Mouse (Mus musculus): ENCODE measurements at regions not wholly inside any gene's neighbourhood (a gene's known extent, or its start where the extent isn't known, plus 50 kb on each side); places are given as distances from the start of the nearest gene placed in this dataset.

DNA sequence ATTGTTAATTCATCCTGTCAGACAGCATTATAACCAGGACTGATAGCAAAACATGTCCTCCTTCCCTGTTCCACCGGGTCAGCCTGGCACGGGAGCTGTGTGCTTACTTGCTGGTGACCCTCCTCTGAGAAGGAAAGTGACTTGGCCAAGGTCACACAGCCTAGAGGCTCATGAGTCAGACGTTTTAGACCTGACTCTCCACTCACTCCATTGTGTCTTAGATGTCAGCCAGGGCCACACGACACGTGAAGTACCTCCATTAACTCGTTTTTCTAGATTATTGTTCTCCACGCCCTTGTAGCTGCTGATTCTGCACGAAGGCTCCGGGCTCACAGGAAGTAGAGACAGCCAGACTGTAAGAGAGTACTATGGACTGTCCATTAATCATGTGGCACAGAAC is 340.8 kb downstream of the Diras2 start:
- no peak for ATAC-seq (ENCODE audit: low read depth)
- Histone ChIP-seq H3K4me2 (ENCODE audit: low read depth, low read length) (no peak overlapping the region), H3K4me3 (ENCODE audit: low read depth, low read length) (no peak overlapping the region), H3K9ac (ENCODE audit: low read depth, low read length) (no peak overlapping the region), H3K36me3 (ENCODE audit: control insufficient read depth, insufficient read depth) (no peaks in the 10 kb centered on the region), H3K27ac (ENCODE audit: low read length) (no peak overlapping the region), H3K27me3 (ENCODE audit: control insufficient read depth, insufficient read depth, low read depth, low read length) (no peaks in the 10 kb centered on the region), H3K4me1 (ENCODE audit: control insufficient read depth, low read depth, low read length) (no peaks in the 10 kb centered on the region; the same call in 1 of the 2 replicates), H3K9me3 (replicated peaks; ENCODE audit: control insufficient read depth, low read length) (no peaks in the 10 kb centered on the region)
- WGBS (ENCODE audit: insufficient replicate concordance): 51% methylated on average over 9 of the region's 9 CpGs

- no peaks in the 10 kb centered on the region; the same call in 1 of the 2 replicates for H3K4me1 ChIP-seq (ENCODE audit: control insufficient read depth, low read depth, low read length)
- no peak overlapping the region for H3K9ac ChIP-seq (ENCODE audit: low read depth, low read length)
- H3K36me3 ChIP-seq (ENCODE audit: control insufficient read depth, insufficient read depth): no peaks in the 10 kb centered on the region
- no peaks in the 10 kb centered on the region for H3K27me3 ChIP-seq (ENCODE audit: control insufficient read depth, insufficient read depth, low read depth, low read length)
- no peak overlapping the region for H3K4me2 ChIP-seq (ENCODE audit: low read depth, low read length)
- 63% methylated on average over 15 of the region's 15 CpGs for WGBS (ENCODE audit: insufficient replicate concordance)
- H3K9me3 ChIP-seq (replicated peaks; ENCODE audit: control insufficient read depth, low read length): no peaks in the 10 kb centered on the region
- no peak for ATAC-seq (ENCODE audit: low read depth)
- H3K4me3 ChIP-seq (ENCODE audit: low read depth, low read length): no peak overlapping the region
- no peak overlapping the region for H3K27ac ChIP-seq (ENCODE audit: low read length)
Measured at GRCm38 (mm10) chr13:52190848-52191590, 340.1 kb downstream of the Diras2 start.

DNA sequence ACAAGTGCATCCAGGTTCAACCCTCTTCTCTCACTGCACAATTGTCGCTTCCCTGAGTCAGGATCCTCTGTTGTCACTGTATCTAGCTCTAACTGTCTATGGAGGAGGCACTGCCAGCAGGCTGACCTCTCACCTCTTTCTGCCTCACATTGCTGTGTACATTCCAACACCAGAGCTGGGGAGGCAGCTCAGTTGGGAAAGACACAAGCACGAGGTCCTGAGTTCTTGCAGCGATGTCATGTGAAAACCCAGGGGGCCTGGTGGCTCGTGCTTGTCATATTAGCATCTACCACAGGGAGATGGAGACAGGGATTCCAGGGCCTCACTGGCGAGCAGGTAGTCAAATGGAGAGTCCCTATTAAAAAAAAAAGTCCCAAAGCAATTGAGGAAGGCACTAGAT is 334.2 kb downstream of the Diras2 start:
- peak; percentile 76 for ATAC-seq (ENCODE audit: low read depth)
- Histone ChIP-seq H3K4me3 (ENCODE audit: low read depth, low read length) (no peak overlapping the region), H3K4me1 (ENCODE audit: control insufficient read depth, low read depth, low read length) (no peaks in the 10 kb centered on the region), H3K9ac (ENCODE audit: low read depth, low read length) (no peak overlapping the region), H3K36me3 (ENCODE audit: control insufficient read depth, insufficient read depth) (no peaks in the 10 kb centered on the region), H3K27ac (ENCODE audit: low read length) (no peak overlapping the region), H3K9me3 (replicated peaks; ENCODE audit: control insufficient read depth, low read length) (no peaks in the 10 kb centered on the region), H3K27me3 (ENCODE audit: control insufficient read depth, insufficient read depth, low read depth, low read length) (no peaks in the 10 kb centered on the region), H3K4me2 (ENCODE audit: low read depth, low read length) (no peak overlapping the region)
- WGBS (ENCODE audit: insufficient replicate concordance): 38% methylated on average over 5 of the region's 5 CpGs

GRCm38 (mm10) chr13:52198649-52199348 is 332.3 kb downstream of the Diras2 start:
- H3K27ac ChIP-seq (ENCODE audit: low read length): no peak overlapping the region
- WGBS (ENCODE audit: insufficient replicate concordance): 69% methylated on average over 7 of the region's 7 CpGs
- no peaks in the 10 kb centered on the region for H3K4me1 ChIP-seq (ENCODE audit: control insufficient read depth, low read depth, low read length)
- no peaks in the 10 kb centered on the region for H3K9me3 ChIP-seq (replicated peaks; ENCODE audit: control insufficient read depth, low read length)
- H3K27me3 ChIP-seq (ENCODE audit: control insufficient read depth, insufficient read depth, low read depth, low read length): no peaks in the 10 kb centered on the region
- no peak overlapping the region for H3K9ac ChIP-seq (ENCODE audit: low read depth, low read length)
- no peak overlapping the region for H3K4me2 ChIP-seq (ENCODE audit: low read depth, low read length)
- no peaks in the 10 kb centered on the region for H3K36me3 ChIP-seq (ENCODE audit: control insufficient read depth, insufficient read depth)
- H3K4me3 ChIP-seq (ENCODE audit: low read depth, low read length): no peak overlapping the region
- ATAC-seq (ENCODE audit: low read depth): no peak

DNA sequence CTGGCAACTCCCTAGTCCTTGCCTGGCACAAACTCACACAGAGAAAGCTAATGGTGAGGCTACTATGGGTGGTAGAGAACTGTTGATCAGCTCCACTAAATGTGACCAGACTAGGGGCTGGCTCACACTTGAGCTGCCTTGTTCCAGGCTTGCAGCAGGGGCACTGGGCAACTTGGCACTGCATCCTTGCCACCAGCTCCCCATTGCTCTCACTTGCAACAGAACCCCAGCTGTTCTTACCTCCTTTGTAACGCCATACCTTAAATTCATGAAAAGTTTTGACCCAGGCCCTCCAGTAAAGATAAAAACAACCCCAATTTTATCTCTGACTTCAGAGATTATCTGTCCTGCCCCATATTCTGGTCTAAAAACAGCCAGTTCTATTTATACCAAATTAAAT is 328.7 kb downstream of the Diras2 start:
- Histone ChIP-seq H3K27me3 (ENCODE audit: control insufficient read depth, insufficient read depth, low read depth, low read length) (no peaks in the 10 kb centered on the region), H3K27ac (ENCODE audit: low read length) (no peak overlapping the region), H3K36me3 (ENCODE audit: control insufficient read depth, insufficient read depth) (no peaks in the 10 kb centered on the region), H3K4me1 (ENCODE audit: control insufficient read depth, low read depth, low read length) (no peaks in the 10 kb centered on the region), H3K4me2 (ENCODE audit: low read depth, low read length) (no peak overlapping the region), H3K9ac (ENCODE audit: low read depth, low read length) (no peak overlapping the region), H3K9me3 (replicated peaks; ENCODE audit: control insufficient read depth, low read length) (no peaks in the 10 kb centered on the region), H3K4me3 (ENCODE audit: low read depth, low read length) (no peak overlapping the region)
- no peak for ATAC-seq (ENCODE audit: low read depth)
- 36% methylated on average over 1 of the region's 1 CpGs for WGBS (ENCODE audit: insufficient replicate concordance)

DNA sequence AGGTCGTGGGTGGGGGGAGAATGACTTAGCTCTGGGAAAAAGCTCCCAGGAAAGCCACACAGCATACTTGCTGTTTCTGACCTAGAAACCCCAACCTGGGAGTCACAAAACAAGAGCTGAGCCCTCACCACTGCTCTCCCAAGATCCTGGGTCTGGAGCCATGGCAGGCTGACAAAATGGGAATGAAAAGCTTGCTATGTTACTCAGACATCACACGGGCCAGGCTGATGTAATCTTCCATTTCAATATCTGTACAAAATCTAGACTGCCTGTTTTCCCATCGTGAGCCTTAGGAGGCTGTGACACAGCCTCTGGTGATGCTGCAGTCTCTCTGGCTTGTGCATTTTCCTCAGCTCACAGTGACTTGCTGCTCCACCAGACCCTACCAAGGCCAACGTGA is 325.1 kb downstream of the Diras2 start:
- Histone ChIP-seq H3K27me3 (ENCODE audit: control insufficient read depth, insufficient read depth, low read depth, low read length) (no peaks in the 10 kb centered on the region), H3K9me3 (replicated peaks; ENCODE audit: control insufficient read depth, low read length) (no peaks in the 10 kb centered on the region), H3K4me3 (ENCODE audit: low read depth, low read length) (no peak overlapping the region), H3K27ac (ENCODE audit: low read length) (no peak overlapping the region), H3K4me1 (ENCODE audit: control insufficient read depth, low read depth, low read length) (no peaks in the 10 kb centered on the region), H3K4me2 (ENCODE audit: low read depth, low read length) (no peak overlapping the region), H3K36me3 (ENCODE audit: control insufficient read depth, insufficient read depth) (no peaks in the 10 kb centered on the region), H3K9ac (ENCODE audit: low read depth, low read length) (no peak overlapping the region)
- ATAC-seq (ENCODE audit: low read depth): no peak
- WGBS (ENCODE audit: insufficient replicate concordance): 45% methylated on average over 4 of the region's 4 CpGs

DNA sequence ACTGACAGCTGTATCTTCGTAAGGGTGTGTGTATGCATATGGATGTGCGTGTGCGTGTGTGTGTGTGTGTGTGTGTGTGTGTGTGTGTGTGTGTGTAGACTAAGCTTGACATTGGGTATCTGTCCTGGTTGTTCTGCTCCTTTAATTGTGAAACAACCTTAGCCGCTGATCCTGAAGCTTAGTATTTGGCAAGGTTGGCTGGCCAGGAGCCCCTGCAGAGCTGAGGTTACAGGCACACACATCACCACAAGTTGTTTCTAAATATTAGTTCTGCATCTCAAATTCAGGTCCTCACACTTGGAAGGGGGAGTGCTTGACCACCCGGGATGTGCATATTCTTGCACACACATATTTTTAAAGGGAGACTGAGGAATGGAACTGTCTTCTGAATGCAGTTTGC is 314.7 kb downstream of the Diras2 start:
- ATAC-seq (ENCODE audit: low read depth): no peak
- Histone ChIP-seq H3K4me3 (ENCODE audit: low read depth, low read length) (no peak overlapping the region), H3K27me3 (ENCODE audit: control insufficient read depth, insufficient read depth, low read depth, low read length) (no peaks in the 10 kb centered on the region), H3K9ac (ENCODE audit: low read depth, low read length) (no peak overlapping the region), H3K9me3 (replicated peaks; ENCODE audit: control insufficient read depth, low read length) (no peaks in the 10 kb centered on the region), H3K4me2 (ENCODE audit: low read depth, low read length) (no peak overlapping the region), H3K27ac (ENCODE audit: low read length) (no peak overlapping the region), H3K36me3 (ENCODE audit: control insufficient read depth, insufficient read depth) (no peaks in the 10 kb centered on the region), H3K4me1 (ENCODE audit: control insufficient read depth, low read depth, low read length) (no peaks in the 10 kb centered on the region)
- WGBS (ENCODE audit: insufficient replicate concordance): 65% methylated on average over 5 of the region's 5 CpGs

DNA sequence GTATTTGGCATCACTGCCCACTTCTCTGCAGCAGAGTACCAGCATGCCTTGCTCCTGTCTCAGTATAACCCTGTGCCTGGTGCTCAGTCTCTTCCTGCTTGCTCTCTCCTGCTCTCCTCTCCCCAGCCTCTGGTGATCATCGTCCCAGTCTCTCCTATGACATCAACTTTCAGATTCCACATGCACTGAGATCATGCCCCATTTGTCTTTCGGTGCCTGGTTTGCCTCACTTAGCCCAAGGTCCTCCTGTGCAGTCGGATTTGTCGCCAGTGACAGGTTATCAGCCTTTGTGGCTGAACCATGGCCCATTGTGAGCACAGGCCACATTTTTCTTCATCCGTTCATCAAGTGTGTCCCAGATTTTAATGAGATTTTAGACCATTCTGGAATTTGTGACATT is 314.0 kb downstream of the Diras2 start:
- H3K9ac ChIP-seq (ENCODE audit: low read depth, low read length): no peak overlapping the region
- H3K36me3 ChIP-seq (ENCODE audit: control insufficient read depth, insufficient read depth): no peaks in the 10 kb centered on the region
- H3K4me1 ChIP-seq (ENCODE audit: control insufficient read depth, low read depth, low read length): no peaks in the 10 kb centered on the region
- ATAC-seq (ENCODE audit: low read depth): no peak
- no peak overlapping the region for H3K4me3 ChIP-seq (ENCODE audit: low read depth, low read length)
- no peaks in the 10 kb centered on the region for H3K9me3 ChIP-seq (replicated peaks; ENCODE audit: control insufficient read depth, low read length)
- no peak overlapping the region for H3K27ac ChIP-seq (ENCODE audit: low read length)
- no peaks in the 10 kb centered on the region for H3K27me3 ChIP-seq (ENCODE audit: control insufficient read depth, insufficient read depth, low read depth, low read length)
- 50% methylated on average over 5 of the region's 5 CpGs for WGBS (ENCODE audit: insufficient replicate concordance)
- no peak overlapping the region for H3K4me2 ChIP-seq (ENCODE audit: low read depth, low read length)

GRCm38 (mm10) chr13:52217741-52218140 is 313.3 kb downstream of the Diras2 start:
- no peak for ATAC-seq (ENCODE audit: low read depth)
- WGBS (ENCODE audit: insufficient replicate concordance): 62% methylated on average over 7 of the region's 7 CpGs
- no peaks in the 10 kb centered on the region for H3K9me3 ChIP-seq (replicated peaks; ENCODE audit: control insufficient read depth, low read length)

More at GRCm38 (mm10) chr13:52217741-52218140, 313.3 kb downstream of the Diras2 start:
- no peaks in the 10 kb centered on the region for H3K27me3 ChIP-seq (ENCODE audit: control insufficient read depth, insufficient read depth, low read depth, low read length)
- H3K36me3 ChIP-seq (ENCODE audit: control insufficient read depth, insufficient read depth): no peaks in the 10 kb centered on the region
- no peak overlapping the region for H3K27ac ChIP-seq (ENCODE audit: low read length)
- no peak overlapping the region for H3K4me3 ChIP-seq (ENCODE audit: low read depth, low read length)
- no peak overlapping the region for H3K9ac ChIP-seq (ENCODE audit: low read depth, low read length)
- no peak overlapping the region for H3K4me2 ChIP-seq (ENCODE audit: low read depth, low read length)
- peaks cover 3% of the 10 kb centered on the region for H3K4me1 ChIP-seq (ENCODE audit: control insufficient read depth, low read depth, low read length)
